Mouse (Mus musculus) thymus, postnatal 4 days (tissue): ENCODE data around the gene Safb.
"Not testable (repeated sequence)": the region's sequence is repeated elsewhere in the genome, so short reads cannot be mapped to it uniquely, and the experiment has no call there.

ENCODE experiments used
- DNase-seq: peaks from one replicate; pipeline ENCODE4 v3.0.0; 2021

The Safb gene

DNA sequence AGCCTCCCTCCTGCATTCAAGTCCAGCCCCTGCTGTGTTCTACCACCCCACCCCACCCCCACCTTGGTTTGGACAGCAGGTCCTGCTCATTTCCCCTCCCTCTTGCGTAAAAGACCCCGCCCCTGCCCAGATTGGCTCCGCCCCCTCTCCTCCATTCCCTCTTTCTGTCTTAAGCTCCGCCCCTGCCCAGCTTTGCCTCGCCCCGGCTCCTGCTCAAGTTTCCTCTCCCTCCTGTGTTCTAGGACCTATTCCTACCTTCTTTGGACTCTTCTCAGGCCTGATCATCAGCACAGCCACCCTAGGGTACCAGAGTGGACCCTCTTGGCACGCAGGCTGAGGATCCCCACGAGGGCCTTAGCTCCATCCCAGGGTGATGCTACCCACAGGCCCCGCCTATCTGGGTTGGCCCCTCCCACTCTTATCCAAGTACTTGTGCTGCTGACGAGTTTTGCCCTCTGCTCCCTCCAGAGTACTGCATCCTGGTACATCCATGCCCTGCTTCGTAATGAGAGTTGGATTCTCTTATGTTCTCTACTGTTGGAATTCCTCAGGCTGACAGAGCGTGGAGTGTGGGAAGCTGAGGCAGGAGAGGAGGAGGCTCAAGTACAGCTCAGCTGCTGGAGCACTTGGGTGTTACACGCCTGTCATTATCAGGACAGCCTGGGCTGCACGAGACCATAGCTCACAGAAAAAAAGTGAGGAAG lies 27.4 kb downstream of the Safb start:
- peak; percentile 63 for DNase-seq

- DNase-seq = not testable (repeated sequence)
These were observed 27.9 kb downstream of the Safb start for GRCm38 (mm10) chr17:56612565-56612939.

DNA sequence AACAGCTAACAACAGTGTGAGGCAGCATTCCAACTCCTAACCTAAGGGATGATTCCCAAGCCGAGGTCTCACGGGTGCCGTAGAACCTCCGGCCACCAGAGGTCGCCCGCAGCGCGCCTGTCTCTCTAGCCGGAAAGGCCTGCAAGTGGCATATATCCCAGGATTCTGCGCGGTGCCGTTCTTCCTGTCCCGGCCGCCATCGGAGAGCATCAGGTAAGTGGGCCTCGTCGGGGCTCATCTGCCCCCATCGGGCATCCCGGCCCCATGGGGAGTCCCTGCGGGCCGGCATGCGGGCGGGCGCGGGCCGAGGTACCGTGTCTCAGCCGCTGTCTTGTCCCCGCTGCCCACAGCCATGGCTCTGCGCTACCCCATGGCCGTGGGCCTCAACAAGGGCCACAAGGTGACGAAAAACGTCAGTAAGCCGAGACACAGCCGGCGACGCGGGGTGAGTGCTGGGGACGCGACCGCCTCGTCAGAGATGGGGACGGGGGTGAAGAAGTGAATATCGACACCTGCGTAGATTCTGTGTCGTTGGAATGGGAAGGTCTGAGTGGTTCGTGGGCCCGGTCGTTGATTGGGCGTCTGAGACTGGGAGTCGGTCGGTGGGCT lies 28.7 kb downstream of the Safb start, which contains the start of gene Rpl36:
Gene Rpl36, plus strand, starts transcription at position 181 of the 609 bp plus-strand sequence.
- peak; percentile 95 for DNase-seq

DNA sequence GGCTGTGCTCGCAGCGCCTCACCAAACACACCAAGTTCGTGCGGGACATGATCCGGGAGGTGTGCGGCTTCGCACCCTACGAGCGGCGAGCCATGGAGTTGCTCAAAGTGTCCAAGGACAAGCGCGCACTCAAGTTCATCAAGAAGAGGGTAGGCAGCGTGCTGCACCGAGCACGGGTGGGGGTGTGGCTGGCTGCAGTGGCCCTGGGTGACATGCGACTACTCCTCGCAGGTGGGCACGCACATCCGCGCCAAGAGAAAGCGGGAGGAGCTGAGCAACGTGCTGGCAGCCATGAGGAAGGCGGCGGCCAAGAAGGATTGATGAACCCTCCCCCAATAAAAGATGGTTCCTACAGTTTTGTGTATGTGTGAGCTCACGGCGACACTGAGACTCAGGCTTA lies 29.3 kb downstream of the Safb start:
- peak; percentile 62 for DNase-seq

- no peak for DNase-seq
These were observed 29.9 kb downstream of the Safb start for GRCm38 (mm10) chr17:56614391-56615135.

DNA sequence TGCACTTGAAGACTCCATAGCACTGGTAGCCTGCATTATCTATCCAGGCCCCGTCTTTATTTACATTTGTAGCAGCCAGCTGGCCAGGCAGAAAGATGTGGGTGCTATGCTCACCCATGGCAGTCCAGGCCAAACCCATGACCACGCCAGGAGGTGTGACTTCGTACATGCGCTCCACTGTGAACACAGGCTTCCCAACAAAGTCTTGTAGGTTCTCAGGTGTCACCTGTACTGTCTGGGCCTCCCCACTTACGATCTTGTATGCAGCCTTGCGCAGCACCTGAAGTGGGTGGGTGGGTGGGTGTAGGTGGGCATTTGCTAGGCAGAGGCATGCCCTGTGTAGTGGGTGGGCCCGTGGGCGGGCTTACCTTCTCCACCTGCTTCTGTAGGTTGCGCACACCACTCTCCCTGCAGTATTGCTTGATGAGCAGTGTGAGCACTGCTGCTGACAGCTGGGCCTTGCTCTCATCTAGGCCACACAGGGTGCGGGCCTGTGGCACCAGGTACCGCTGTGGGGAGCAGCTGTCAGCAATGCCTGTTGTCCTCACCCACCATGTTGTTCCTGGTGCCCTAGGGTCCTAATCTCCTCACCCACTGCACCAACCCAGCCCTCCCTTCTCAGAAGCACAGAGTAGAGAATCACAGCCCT lies 30.6 kb downstream of the Safb start:
- no peak for DNase-seq

- no peak for DNase-seq
These were observed 31.2 kb downstream of the Safb start for GRCm38 (mm10) chr17:56615792-56616191.

DNA sequence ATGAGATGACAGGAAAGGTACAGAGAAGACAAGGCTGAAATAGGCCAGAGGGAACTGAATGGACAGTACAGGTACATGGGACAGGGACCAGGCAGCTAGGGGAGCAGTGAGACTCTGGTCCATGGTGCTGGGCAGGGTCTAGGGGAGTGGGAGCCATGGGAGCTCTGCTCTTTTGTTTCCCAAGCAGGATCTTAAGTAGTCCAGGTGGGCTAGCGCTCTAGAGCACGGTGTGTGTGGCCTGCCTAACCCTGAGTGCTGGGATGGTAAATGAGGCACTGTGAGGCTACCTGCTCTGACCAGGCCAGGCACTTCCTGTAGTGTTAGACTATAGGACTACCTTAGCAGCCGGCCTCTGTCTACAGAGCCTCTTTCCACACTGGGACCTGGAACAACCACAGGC lies 32.1 kb downstream of the Safb start:
- no peak for DNase-seq

DNA sequence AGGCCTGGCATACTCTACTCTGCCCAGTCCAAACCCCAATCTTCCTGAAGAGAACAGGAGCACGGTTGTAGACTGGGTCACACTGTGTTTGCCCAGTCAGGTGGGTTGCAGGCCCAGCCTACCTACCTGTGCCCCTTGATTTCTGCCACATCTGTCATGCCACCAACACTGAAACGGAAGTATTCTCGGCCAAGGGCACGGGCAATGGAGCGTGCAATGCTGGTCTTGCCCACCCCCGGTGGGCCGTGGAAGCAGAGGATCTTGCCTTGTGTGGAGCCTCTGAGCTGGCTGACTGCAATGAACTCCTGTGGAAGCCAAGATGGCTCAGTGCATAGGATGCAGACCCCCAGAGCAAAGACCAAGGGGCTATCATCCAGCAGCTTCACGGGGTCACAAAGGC lies 33.0 kb downstream of the Safb start:
- no peak for DNase-seq

GRCm38 (mm10) chr17:56625495-56625894 lies 40.9 kb downstream of the Safb start:
- no peak for DNase-seq

DNA sequence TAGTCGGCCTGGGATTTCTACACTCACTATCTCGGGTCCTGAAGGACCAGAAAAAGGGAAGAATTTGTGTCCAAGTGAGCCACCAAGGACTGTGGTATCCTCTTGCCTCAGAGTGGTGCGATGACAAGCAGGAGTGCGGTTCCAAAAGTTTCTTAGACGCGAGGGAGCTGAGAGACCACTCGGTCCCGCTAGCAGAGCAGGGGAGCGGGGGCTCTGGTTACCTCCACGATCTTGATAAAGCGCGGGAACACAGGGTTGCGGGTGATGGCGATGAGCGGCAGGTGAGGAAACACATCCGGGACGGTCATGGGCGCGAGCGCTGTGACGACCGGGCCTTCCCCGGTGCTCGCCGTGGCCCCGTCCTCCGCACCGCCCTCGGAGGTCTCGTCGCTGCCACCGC lies 41.6 kb downstream of the Safb start:
- no peak for DNase-seq

DNA sequence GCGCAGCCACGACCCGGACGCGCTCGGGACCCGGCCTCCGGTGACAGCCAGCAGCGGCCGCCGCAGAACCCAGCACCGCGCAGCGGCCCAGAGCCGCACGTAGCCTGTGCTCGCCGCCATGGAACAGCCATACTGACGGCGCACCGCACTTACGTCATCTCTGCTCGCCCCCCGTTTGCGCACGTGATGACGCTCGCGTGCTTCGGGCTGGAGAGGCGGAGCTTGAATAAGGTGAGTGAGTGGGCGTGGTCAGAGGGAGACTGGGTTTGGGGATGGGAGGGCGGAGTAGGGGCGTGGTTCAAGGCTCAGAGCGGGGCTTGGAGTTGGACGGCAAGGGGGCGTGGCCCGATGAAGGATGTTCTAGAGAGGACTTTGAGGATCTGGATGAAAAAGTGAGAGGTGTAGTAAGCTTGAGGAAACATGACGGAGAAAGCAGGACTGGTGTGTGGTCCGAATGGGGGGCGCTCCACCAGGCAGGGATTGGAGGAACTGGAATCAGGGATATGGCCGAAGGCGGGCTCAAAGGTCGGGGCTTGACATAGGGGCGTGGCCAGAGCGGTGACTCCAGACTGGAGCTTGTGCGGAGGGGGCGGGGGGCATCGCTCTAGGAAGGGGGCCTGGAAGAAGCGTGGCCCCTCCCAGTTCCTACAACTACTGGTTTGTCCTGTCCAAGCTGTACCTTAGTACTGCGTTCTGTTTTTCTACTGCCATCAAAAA lies 42.3 kb downstream of the Safb start, which contains the start of gene Lonp1:
Gene Lonp1, minus strand, starts transcription at position 134 of the 717 bp plus-strand sequence.
- peak; percentile 98 for DNase-seq

GRCm38 (mm10) chr17:56627530-56628277 lies 43.1 kb downstream of the Safb start, which contains the start of gene Catsperd:
Gene Catsperd, plus strand, starts transcription at chr17:56628143.
- no peak for DNase-seq

DNA sequence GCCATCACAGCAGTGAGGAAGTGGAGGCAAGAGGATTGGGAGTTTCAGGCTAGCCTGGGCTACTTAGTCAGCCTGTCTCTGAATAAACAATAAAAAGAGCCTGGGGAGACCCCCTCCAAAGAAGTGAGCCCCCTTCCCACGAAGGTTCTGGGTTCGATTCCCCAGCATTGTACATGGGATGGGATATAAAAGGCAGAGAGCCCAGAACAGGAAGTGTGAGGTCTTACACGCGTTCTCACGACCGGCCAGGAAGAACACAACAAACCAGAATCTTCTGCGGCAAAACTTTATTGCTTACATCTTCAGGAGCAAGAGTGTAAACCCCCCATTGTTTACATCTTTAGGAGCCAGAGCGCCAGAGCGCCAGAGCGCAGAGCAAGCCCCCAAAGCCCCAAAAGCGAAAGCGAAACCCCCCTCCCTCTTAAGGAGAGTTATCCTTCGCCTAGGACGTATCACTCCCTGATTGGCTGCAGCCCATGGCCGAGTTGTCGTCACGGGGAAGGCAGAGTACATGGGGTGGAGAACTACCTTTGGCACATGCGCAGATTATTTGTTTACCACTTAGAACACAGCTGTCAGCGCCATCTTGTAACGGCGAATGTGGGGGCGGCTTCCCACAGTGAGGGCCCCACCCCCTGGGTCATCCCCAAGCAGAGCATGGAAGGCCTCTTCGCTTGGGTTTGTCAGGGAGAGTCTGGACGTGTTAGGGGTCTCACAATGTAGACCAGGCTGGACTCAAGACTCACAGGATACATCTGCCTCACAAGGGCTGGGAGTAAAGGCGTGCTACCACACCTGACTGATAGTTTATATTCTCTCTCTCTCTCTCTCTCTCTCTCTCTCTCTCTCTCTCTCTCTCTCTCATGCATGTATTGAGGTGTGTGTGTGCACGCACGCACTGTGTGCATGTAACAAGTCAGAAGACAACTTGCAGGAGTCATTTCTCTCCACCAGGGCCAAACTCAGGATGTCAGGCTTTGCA lies 45.5 kb downstream of the Safb start:
- not testable (repeated sequence) for DNase-seq

- no peak for DNase-seq
These were observed 47.2 kb downstream of the Safb start for GRCm38 (mm10) chr17:56631807-56632206.

- no peak for DNase-seq
These were observed 49.4 kb downstream of the Safb start for GRCm38 (mm10) chr17:56634023-56634422.

DNA sequence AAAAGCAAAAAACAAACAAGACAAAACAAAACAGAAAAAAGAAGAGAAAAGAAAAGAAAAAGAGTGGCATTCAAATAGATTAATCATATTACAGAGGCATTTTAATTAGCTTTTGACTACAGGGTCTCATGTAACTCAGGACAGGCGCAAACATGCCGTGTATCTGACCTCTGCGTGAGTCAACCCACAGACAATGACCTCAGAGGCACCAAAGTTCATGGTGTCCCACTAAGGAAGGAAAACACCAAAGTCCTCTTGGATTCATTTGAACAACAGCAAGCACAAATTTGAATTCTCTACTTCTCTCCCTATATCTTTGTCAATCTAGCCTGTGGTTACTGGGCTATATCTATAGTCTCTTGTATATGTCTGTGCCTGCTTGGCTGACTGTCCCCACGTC lies 58.6 kb downstream of the Safb start:
- no peak for DNase-seq

GRCm38 (mm10) chr17:56647546-56647945 lies 62.9 kb downstream of the Safb start:
- no peak for DNase-seq

GRCm38 (mm10) chr17:56651801-56652200 lies 67.2 kb downstream of the Safb start:
- no peak for DNase-seq

- no peak for DNase-seq
These were observed 70.1 kb downstream of the Safb start for GRCm38 (mm10) chr17:56654771-56655170.

DNA sequence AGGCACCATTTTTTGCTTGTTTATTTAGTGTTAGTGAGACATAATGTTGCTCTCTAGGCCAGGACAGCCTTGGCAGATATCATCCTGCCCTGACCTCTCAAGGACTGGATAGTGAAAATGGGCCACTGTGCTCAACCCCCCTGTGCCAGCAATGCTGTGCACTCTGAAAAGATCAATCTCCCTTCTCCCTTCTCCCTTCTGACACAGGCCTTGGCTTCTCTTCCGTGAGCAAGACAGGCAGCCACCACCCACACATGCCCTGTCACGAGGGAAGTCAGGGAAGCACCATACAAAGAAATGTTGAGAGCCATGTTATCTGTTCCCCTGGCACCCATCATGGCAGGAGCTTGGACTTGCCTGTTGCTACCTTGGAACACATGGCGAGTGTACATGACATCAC lies 70.7 kb downstream of the Safb start:
- no peak for DNase-seq
